9 mouse cellular contexts compared by ENCODE assay signal in the genomic region with DNA sequence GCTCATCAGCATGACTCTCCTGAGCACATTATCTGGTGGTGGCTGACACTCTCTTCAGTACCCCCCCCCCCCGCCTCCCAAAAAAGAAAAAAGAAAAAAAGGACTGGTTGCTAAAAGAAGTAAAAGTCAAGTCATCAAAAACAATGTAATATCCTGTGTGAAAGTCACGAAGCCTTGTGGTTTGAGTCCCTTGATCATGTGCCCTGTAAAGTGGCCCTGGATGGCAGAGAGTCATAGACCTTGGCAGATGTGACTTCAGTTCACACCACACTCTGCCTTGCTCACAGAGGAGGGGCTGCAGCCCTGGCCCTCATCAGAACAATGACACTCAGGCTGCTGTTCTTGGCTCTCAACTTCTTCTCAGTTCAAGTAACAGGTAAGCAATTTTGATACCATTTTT. TPM values are rescaled to one million over a fixed set of nuclear protein-coding genes. Genes with fewer than 3 reads are reported as not detected.
A peak's percentile ranks its signal among the peaks of the same experiment; 100 is the strongest.
DNase-seq lines count a peak whose midpoint lies in the region; ATAC-seq lines count a peak whose summit lies in the region.
"Had no signal": no experiment of that assay in that cellular context is flagged by ENCODE, and none has a peak within 500 bp of the region (broad histone marks: within the 10 kb centered on the region; RNA-seq: fewer than 3 reads in every experiment).

No protein-coding gene starts in this region.

- ATAC-seq in common myeloid progenitor, adult 5-6 weeks (replicated peaks; ENCODE audit: low read depth, poor library complexity, severe bottlenecking) = peak; percentile 92

- peak; percentile 91 for DNase-seq in heart, adult 11 months
- DNase-seq in heart, postnatal 14 days = no peak
- DNase-seq in 416B (ENCODE audit: low read depth) = peak; percentile 64
- DNase-seq in natural killer cell, adult 2 months (ENCODE audit: low spot score in 2 of 2) = peak; percentile 79 to 88
- no peak for DNase-seq in layer of hippocampus, adult 9-10 months (ENCODE audit: low spot score)
- no peak for DNase-seq in retina, postnatal 1 day
- no peak for DNase-seq in frontal cortex, postnatal 10 days (ENCODE audit: low spot score in 2 of 2)
- DNase-seq: cerebellum, postnatal 36 days had no signal

- intact Hi-C loops in heart, postnatal 14 days (cut with DNase I) = no loop called here

RNA-seq across cellular contexts. Expression of gene Cd28, which starts 29.6 kb away (rescaled TPM):
- 1 to 10 TPM; 6.7 to 7.6 TPM for total RNA-seq in heart, postnatal 14 days (2021)
- 1.1 and 1.4 TPM in 2 replicates for total RNA-seq in common myeloid progenitor, adult 5-6 weeks (2017)

Comparison
In these comparisons a context has a peak if more than half of its experiments do, and no peak if none do; other contexts are left out.
1. DNase-seq: peak in heart, adult 11 months (single experiment), 416B (single experiment) and natural killer cell, adult 2 months (2 of 2); none in heart, postnatal 14 days (0 of 2), layer of hippocampus, adult 9-10 months (single experiment), retina, postnatal 1 day (single experiment) and frontal cortex, postnatal 10 days (0 of 2).